Mouse (Mus musculus): ENCODE measurements around the gene Rhobtb1.

The Rhobtb1 gene

DNA sequence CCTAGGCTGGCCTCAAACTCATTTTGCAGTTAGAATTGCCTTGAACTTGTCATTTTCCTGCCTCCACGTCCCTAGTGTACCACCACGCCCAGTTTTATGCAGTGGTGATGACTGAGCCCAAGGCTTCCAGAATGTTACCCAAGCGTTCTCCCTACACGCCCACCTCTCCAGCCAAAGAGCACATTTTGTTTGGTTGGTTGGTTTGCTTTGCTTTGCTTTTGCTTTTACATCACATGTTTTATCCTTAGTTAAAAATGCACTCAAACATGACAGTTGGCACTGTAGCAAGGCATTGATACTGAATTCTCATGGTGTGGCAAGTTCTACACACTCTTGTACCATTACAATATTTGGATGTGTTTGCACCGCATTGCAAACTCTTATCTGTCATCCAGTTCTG lies 12.0 kb downstream of the Rhobtb1 start:
- DNase-seq (ENCODE audit: low read depth, low spot score) = no peak

DNA sequence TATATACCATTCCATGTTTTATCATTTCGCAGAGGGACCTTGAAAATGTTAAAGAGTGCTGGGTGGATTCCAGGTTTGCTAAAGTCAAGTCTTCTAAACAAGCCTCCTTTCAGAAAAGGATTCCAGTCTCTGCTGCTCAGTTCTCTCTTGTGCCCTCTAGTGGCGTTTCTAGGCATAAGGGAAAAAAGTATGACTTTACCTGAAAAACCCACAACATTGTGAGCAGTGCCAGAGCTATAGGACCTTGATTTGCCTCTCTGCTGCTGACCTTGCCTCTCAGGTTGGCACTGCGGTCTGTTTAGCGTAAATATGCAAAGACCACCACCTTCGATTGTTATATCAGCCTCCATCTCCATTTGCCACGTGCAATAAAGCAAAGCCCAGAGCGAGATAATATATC lies 13.9 kb downstream of the Rhobtb1 start:
- peak; percentile 20 for DNase-seq (ENCODE audit: low read depth, low spot score)

DNA sequence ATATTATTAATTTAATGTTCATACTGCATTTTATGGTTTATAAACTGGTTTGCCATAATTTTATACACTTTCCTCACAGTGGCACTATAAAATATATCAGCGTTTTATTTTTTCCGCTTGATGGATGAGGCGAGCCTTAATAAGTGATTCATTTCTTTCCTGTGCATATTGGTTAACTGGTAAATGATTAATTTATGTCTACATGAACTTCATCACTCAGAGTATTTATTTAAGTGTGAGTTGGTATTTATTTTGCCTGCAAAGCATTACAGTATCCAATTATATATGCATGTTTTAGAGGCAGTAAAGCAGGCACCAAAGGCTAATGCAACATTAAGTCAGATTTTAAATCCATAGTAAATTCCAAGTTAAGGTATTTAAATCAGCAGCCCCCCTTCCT lies 14.6 kb downstream of the Rhobtb1 start:
- DNase-seq (ENCODE audit: low read depth, low spot score) = no peak

DNA sequence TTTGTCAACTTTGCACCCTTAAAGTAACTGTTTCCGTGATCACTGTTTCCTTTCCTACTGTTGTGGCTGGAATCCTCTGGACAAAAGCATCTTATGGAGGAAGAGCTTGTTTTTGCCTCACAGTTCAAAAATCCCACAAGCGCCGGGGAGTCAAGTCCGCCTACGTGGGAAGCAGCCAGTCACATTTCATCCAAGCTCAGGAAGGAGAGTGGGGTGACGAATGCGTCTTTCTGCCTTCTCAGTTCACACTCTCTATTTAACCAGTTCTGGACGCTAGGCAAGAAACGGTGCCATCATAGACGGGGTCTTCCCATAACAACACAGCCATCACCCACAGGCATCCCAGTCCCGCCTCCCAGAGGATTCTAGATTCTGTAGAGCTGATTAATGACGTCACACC lies 15.3 kb downstream of the Rhobtb1 start:
- DNase-seq (ENCODE audit: low read depth, low spot score) = no peak

GRCm38 (mm10) chr10:69172412-69172811 lies 21.2 kb downstream of the Rhobtb1 start:
- no peak for DNase-seq (ENCODE audit: low read depth, low spot score)

DNA sequence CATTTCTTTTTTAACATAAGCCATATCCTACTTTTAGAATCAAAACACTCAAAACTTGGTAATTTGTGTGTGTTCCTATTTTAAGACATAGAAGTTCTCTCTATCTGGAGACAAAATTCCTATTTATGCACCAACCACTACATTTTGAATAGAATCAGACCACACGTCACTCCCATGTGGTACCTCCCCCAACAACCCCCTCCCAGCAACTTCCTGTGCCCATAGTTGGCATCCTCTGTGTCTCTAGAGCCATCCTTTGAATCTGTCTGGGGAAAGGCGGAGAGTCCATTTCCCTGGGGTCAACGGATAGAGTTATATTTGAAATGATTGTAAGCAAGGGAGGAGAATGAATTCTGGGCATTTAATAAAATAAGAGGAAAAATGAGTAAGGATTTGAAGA lies 24.9 kb downstream of the Rhobtb1 start:
- DNase-seq (ENCODE audit: low read depth, low spot score) = no peak

GRCm38 (mm10) chr10:69179341-69179740 lies 28.1 kb downstream of the Rhobtb1 start:
- DNase-seq (ENCODE audit: low read depth, low spot score) = no peak

DNA sequence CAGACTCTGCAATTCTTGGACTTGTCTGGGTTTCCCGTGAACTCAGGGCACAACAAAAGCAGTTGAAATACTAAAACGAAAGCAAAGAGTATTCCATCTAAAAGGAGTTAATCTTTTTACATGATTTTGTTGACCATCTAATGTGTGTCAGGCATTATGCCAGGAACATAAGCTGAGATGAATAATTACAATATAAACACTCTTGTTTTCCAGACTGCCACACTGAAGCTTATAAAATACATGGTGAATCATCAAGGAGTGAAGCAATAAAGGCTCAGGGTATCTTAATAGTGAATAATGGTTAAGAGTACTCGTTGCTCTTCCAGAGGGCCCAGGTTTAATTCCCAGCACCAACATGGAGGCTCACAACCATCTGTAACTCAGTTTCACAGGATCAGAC lies 29.8 kb downstream of the Rhobtb1 start:
- no peak for DNase-seq (ENCODE audit: low read depth, low spot score)

DNA sequence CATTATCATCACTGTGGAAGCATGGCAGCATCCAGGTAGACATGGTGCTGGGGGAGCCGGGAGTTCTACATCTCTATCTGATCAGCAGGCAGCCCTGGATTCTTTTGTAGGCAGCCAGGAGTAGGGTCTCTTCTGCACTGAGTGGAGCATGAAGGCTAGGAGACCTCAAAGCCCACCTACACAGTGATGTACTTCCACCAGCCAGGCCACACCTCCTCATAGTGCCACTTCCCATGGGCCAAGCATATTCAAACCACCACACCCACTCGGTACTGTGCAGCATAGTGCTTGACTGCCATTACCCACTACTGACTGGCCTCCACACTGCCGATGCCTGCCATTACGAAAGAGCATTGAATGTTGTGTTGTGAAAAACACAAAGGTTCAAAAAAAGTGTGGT lies 33.7 kb downstream of the Rhobtb1 start:
- DNase-seq (ENCODE audit: low read depth, low spot score) = no peak

DNA sequence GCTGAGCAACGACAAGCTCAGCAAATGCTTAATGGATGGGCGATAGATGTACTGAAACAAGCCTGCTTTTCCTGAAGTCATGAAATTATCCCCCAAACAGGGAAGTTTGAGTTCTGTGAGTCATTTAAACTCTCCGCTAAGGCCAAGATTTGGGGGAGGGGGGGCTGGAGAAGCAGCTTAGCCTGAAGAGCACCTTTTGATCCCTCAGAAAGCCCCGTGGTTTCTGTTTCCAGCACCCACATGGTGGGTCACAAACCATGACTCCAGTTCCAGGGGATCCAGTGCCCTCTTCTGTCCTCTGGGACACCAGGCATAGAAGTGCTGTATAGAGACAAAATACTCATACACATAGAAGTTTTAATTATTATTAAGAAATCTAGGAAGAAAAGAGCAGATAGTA lies 34.2 kb downstream of the Rhobtb1 start:
- DNase-seq (ENCODE audit: low read depth, low spot score) = no peak

DNA sequence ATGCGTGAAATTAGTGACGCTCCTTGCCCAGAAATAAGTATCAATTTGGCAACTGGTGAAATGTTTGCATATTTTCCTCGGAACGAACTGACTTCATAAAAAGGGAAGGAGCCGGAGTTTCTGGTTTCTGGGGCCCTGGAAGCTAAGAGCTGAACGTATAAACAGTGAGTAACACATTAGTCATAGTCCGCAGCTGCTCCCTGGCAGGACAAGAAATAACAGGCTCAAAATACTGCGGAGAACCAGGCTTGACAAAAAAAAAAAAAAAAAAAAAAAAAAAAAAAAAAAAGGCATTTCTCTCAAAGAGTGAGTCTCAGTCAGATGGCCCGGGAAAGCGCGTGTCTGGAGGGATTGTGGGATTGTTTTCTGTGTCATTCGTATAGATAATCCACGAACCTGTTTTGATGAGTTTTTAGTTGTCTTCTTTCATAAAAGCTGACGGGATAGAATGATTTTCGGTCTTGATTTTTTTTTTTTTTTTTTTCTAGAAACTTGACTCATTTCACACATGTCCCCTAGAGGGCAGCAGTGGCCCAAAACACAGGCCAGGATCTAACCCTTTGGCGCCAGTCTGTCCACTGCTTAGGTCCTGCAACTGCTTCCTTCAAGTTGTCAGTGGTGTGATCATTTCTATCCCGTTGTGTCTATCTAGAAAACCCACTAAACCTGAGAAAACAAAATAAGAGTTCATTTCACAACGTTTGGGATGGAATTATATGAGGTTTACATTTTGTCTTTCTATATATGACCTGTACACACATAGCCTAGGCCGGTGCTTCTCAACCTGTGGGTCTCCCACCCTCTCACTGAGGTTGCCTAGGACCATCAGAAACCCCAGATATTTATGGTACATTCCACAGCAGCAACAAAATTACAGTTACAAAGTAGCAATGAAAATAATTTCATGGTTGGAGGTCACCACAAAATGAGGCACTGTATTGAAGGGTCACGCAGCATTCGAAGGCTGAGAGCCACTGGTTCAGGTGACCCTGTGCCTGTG lies 35.0 kb downstream of the Rhobtb1 start:
- peak; percentile 54 for DNase-seq (ENCODE audit: low read depth, low spot score)

DNA sequence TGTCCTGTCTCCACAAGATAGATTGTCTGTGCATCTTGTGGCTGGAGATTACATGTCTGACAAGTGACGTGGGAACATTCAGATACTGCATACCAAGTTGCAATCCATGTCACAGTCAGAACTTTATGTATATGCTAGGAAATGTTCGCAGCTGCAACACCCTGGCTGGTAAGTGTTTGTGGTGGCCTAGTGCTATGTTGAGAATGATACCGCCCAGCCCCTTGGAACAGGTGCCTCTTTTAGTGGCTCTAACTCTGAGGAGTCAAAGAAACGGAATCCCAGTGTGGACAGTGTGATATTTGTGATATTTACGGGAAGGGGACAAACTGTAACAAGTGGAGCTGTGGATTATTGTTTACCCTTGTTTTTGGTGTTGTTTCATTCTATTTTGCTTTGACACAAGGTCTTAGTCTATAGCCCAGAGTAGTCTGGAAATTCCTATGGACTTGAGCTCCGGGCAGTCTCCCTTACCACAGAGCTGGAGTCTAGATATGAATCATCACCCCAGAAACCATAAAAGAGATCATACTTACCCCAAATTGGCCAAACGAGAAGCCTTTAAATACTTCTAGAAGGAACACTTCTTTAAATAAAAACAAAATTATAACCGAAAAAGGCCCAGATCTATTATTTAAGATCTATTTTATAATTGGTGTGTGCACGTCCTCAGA lies 36.7 kb downstream of the Rhobtb1 start:
- DNase-seq (ENCODE audit: low read depth, low spot score) = no peak

- no peak for DNase-seq (ENCODE audit: low read depth, low spot score)
Observed at GRCm38 (mm10) chr10:69190434-69191160, 39.4 kb downstream of the Rhobtb1 start.

DNA sequence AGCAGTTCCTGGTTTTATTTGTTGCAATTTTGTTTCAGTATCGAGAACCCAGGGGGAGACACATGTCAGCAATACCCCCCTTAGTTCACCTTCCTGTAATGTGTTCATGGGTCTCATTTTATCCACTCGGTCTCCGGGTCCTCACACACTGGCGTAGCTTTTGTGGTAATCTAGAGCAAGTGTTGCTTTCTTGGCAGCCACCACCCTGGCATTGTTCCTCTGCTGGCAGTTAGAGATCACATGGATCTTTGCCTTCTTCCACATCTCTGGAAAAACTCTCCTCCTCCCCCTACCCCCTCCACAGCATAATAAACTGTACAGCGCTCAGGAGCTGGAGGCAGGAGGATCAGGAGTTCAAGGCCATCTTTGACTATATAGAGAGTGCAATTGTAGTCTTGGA lies 41.0 kb downstream of the Rhobtb1 start:
- DNase-seq (ENCODE audit: low read depth, low spot score) = no peak

GRCm38 (mm10) chr10:69193721-69194120 lies 42.5 kb downstream of the Rhobtb1 start:
- DNase-seq (ENCODE audit: low read depth, low spot score) = no peak

- no peak for DNase-seq (ENCODE audit: low read depth, low spot score)
Observed at GRCm38 (mm10) chr10:69204677-69205400, 53.6 kb downstream of the Rhobtb1 start.

- no peak for DNase-seq (ENCODE audit: low read depth, low spot score)
Observed at GRCm38 (mm10) chr10:69206081-69206480, 54.8 kb downstream of the Rhobtb1 start.

DNA sequence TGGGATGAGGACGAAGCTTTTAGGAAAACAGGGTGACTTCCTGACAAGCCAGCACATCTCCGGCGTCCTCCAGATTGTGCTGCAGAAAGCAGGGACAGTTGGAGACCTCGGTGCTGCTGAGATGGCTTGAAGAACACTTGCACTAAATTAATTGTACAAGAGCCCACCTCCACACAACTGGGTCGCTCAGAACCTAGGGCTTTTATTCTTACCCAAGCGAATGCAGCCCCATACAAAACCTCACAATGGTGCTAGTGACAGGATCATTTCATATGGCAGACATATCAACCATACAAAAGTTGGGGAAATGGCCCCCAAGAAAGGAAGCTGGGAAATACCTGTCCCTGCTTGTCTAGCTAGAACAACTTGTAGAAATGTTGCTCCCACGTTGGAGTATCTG lies 56.2 kb downstream of the Rhobtb1 start:
- no peak for DNase-seq (ENCODE audit: low read depth, low spot score)

GRCm38 (mm10) chr10:69207981-69208630 lies 56.9 kb downstream of the Rhobtb1 start:
- DNase-seq (ENCODE audit: low read depth, low spot score) = no peak

DNA sequence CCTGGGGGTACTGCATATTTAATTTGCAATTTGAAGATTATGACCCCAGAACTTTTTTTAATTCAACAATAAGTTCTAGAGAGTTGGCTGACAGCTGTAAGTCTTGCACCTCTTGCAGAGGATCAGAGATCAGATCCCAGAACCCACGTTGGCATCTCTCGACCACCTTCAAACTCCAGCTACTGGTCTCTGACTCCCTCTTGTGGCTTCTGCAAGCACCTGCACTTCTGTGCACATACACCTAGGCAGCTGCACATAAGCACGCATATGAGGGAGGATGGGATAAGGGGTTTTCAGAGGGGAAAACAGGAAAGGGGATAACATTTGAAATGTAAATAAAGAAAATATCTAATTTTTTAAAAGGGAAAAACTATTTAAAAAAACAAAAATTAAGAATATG lies 57.5 kb downstream of the Rhobtb1 start:
- no peak for DNase-seq (ENCODE audit: low read depth, low spot score)

DNA sequence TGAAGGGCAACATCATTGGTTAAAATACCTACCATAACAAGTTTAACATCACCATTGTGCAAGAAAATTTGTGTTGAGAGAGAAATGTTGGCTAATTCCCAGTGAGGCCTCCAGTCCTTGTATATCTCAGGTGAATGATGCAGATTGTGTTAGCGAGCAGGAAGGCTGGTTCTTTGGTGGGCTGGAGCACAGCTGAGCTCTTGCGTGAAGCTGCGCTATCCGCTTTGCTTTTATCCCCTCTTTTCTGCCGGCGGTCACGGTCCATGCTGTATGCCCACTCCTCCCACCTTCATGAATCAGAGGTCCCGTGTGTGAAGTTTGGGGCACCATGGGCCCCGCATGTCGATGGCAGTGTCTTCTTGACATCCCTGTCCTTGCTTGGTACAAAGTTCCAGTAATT lies 58.8 kb downstream of the Rhobtb1 start:
- no peak for DNase-seq (ENCODE audit: low read depth, low spot score)
